Mouse (Mus musculus): Measurements from ENCODE around the gene Nmnat3.

The Nmnat3 gene

DNA sequence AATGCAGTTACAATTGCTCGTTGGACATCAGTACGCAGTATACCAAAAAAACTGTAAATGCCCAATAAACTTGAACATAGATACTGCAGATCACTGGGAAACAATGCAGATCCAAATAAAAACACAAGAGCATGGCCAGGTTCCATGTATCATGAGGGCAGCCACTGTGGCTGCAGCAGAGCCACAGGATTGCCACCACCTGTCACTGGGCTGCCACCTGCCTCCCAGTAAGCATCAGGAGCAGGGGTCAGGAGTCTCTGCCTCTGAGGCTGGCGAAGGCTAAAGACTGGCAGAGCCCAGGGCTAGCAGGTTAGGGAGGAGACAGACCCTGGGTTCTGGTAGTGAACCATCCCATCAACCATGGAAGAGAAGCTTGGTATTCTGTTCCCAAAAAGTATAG, 67.7 kb downstream of the Nmnat3 start:
- DNase-seq (ENCODE audit: low spot score), result no peak

DNA sequence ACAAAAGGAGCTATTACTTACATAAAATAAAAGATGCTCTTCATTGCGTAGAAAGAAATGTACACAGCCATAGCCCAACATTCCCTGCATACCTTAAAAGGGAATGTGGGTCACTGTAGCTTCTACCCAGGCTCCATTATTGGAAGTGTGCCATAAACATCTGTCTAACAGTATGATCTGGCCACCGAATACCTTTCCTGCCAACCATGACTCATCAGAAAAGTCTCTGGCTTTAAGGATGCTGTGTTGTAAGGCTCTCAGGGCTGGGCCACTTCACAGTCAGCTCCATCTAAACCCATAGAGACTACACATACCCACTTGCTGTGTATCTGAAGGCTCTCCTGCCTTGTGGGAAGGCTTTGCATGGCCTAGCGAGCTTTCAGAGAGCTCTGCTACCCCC, 73.8 kb downstream of the Nmnat3 start:
- no peak for DNase-seq (ENCODE audit: low spot score)

DNA sequence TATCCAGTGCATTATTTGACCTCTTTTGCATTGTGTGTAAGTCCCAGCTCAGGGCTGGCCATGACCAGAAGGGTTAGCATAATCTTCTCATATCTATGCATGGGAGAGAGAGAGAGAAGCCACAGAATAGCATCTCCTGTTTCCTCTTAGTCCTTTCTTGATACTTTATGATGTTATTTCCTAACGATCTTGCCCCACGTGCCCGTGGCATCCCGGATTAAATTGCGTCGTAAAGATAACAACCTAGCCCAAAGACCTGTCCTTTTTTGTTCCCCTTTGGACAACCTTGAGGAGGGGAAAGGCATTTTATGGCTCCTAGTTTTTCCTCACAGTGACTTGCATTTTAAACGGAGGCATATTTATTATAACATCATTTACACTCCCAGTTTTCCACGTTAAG, 78.8 kb downstream of the Nmnat3 start:
- DNase-seq (ENCODE audit: low spot score), result no peak

DNA sequence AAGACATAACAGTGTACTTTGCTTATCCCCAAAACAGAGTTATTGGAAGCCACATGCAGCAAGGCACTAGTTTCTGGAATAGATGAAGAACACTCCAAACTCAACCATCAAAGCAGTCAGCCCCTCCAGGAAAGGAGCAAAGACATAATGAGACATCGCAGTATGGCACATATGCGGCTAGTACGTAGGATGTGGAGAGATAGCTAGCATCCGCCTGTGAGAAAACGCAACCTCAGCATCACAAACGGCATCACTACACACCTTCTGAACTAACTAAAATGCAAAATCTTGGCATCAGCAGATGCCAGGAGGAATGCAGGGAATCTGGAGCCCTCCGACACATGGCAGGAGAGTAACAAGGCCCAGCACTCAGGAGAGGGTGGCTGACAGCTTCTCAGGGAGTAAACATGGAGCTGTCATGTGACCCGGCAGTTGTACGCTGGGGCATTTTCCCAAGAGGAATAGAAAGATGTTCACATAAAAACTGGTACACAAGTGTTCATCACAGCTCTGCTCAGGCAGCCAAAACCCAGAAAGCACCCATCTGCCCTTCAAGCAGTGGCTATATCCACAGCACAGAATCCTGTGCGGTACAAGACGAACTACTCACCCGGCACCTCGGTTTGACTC, 80.2 kb downstream of the Nmnat3 start:
- no peak for DNase-seq (ENCODE audit: low spot score)

DNA sequence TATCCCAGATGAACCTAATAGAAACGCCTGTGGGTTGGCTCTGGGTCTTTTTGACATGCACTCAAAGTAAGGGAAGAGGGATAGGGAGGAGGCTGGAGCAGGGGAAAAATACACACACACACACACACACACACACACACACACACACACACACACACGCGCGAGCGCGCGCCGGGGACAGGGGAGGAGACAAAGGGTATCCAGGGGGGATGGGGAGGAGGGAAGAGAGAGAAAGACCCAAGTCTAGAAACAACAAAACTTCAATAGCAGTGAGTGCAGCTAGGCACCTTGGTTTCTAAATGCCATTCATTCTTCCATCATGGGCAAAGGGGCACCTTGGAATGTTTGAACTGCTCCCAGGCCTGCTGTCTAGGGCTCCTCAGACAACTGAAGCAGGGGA, 82.5 kb downstream of the Nmnat3 start:
- no peak for DNase-seq (ENCODE audit: low spot score)

DNA sequence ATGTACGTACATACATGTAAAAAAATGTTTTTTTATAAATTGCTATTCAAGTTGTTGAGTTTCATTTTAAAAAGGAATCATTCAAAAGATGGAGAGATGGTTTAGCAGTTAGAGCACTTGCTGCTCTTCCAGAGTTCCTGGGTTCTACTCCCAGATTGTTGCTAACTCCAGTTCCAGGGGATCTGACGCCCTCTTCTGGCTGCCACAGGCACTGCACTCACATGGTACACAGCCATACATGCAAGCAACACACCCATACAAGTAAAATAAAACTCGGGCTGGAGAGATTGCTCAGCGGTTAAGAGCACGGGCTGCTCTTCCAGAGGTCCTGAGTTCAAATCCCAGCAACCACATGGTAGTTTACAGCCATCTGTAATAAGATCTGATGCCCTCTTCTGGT, 86.1 kb downstream of the Nmnat3 start:
- no peak for DNase-seq (ENCODE audit: low spot score)

DNA sequence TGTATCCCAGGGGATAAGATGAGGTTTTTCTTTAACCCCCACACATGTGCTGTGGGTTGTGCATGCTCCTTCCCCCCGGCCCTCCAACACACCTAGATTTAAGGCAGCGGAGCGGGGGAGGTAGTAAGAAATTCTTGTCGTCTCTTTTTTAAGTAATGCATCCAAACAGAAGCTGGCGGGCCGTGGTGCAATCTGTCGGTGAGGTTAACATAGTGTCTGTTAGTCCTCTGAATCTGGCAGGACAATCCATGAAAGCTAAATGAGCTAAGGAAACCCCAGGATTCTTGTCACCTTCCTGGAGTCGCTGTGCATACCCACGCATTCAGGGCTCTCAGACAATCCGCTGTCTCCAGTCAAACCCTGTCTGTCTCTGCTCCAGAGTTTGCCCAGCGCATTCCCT, 87.7 kb downstream of the Nmnat3 start:
- DNase-seq (ENCODE audit: low spot score), result no peak

DNA sequence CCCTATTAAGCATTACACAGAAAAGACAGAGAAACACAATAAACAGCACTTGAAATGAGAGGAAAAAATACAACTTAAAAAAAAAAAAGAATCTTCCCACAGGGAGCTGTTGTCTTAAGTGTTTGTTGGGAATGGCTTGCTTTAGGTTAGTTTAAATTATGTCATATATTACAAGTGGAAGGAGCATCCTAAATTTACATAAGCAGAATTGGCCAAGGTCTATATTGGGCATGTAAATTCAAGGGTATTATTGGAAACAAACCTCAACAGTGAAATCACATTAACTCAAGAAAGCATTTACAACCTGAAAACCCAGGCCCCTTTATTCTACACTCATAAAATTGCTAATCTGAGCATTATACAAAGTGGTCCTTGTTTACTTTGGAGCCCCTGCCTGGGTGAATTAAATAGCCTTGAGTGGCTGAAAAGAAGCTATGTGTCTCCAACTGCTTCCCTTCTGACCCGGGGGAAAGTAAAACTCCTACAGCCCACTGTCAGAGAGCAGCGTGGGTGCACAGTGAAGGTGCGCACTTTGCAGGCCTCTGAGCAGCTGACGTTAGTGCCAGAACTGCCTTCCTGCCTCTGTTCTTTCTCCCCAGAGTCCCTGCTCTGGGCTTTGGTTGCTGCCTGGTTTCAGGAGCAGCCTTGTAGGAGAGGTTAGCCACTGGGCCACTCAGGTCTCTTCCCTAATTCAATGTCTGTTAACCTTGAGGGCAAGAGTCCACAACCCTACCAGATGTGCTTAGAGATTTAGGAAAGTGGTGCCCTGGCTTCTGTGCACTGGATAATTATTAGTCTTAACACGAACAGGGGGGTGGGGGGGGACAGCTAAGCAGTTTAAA, 88.3 kb downstream of the Nmnat3 start:
- no peak for DNase-seq (ENCODE audit: low spot score)

DNA sequence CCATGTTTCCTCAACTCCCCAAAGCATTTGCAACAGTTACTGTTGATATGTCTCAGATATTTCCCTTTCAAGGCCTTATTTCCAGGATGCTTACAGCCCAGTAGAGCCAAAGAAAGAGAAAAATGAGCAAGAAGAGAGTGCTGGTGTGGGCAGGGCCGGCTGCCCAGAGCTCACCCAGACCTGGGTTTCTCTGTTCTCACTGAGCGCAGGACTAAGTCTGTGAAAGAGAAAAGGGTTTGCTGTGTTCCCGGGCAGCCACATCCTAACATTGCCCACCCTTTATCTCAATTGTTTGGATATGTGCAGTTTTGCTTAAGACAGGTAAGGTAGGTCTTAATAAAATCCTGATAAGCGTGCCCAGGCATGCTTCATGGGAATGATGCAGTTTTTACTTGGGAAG, 92.5 kb downstream of the Nmnat3 start:
- DNase-seq (ENCODE audit: low spot score), result no peak

DNA sequence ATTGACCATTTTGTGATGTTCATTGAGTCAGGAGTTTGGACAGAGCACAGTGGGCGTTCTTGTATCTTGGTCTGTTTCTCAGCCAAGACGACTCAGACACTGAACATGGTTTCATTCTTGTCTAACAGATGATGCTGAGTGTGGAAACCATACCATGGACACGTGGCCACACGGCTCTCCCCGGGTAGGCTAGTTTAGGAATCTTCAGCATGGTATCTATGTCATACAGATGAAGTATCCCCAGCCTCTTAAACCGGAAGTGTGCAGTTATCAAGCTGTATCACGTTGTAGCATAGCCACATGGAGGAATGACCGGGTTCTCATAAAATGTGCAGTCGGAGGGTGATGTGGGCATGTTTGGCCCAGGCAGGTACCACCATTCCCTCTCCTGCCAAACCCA, 93.4 kb downstream of the Nmnat3 start:
- DNase-seq (ENCODE audit: low spot score), result no peak

DNA sequence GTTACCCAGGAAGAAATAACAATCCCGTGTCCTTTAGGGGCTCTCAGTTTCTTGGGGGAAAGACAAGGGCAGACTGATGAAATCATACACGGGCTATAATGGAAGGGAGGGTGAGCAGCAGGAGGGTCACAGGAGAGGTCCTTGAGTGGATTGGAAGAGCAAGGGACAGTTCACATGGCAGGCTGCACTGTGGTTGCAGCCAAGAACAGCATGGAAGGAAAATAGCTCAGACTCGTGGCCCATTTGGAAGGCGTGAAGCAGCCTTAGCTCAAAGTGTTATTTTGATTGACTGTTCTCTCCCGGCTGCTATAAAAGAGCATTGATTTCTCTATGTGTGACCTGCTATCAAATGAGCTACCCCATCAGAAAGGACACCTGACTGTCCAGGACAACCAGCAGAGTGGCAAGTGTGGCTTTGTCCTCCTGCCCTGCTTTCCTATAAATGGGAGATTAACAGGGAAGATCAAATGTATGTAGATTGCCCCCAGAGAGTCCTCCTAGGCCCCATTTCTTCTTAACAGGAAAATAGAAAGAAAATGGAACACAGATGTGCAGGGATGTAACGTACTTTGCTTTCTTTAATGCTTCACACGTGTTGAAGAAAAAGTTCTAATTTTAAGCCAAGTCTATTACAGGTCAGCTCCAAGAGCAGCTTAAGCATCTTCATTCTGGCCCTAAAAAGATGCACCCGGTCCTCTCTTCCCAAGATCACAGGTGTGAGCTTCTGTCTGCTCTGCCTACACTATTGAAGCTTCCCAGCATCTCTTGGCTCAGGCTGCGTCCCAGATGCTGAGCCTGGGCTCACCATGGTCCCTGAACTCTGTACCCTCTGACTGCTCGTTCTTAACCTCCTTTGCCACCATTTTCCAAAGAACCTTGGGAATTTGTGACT, 100.8 kb downstream of the Nmnat3 start:
- DNase-seq (ENCODE audit: low spot score), result no peak

DNA sequence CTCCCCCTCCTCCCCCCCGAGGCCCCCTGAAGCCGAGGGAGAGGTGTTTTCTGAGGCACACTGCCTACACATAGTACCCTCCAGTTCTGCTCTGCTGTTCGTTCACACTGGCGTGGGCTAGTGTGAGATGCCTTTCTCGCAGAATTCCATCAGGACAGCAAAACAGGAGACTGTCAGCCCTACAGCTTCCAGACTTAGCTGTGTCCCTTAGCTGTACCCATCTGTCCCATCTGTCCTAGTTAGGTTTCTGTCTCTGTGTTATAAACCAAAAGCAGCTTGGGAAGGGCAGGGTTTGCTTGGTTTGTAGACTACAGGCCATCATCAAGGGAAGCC, 101.4 kb downstream of the Nmnat3 start:
- DNase-seq (ENCODE audit: low spot score), result no peak

DNA sequence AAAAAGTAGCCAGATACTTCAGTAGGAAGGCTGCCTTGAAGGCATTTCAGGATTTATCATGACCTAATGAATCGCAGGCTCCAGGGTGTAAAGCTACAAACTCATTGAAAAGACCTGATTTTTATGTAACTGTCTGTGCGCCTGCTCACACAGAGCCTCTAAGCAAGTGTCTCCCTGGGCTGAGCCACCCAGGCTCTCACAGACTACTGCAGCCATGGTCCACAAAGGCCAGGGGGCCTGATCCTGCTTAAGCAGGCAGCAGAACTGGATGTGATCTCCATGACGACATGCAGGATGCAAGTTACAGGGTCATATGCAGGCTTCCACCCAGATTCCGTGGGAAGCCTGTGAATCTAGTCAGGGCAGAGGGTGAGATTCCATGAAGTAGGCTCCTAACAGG, 106.3 kb downstream of the Nmnat3 start:
- DNase-seq (ENCODE audit: low spot score), result no peak

DNA sequence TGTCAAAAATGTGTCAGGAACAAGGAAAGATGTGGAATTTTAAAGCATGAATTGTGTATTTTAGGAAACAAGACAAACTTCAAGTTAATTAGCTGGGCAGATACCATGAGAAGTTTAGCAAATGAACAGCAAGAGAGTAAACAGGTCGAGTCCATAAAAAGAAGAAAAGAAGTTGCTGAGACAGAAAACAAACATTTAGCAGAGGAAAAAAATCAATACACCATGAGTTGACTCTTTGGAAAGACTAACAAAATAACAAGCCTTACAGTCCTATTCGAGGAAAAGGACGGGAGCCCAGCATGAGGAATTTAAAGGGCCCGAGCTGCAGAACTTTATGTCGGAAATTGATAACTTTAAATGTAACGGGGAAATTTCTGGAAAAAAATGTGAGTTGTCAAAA, 110.0 kb downstream of the Nmnat3 start:
- DNase-seq (ENCODE audit: low spot score), result no peak

DNA sequence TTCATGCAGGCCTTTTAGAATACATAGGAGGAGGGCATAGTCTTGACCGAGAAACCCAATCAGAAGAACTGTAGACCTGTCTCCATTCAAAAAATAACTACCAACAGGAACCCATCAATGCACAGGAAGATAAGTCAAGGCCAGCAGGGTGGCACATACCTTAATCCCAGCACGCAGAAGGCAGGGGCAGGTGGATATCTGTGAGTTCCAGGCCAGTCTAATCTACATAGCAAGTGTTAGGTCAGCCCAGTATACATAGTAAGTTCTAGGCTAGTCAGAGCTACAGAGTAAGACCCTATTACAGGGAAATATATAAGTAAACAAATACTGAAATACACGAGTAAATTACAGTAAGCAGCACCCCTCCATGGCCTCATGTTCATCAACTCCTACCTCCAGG, 110.6 kb downstream of the Nmnat3 start:
- no peak for DNase-seq (ENCODE audit: low spot score)

DNA sequence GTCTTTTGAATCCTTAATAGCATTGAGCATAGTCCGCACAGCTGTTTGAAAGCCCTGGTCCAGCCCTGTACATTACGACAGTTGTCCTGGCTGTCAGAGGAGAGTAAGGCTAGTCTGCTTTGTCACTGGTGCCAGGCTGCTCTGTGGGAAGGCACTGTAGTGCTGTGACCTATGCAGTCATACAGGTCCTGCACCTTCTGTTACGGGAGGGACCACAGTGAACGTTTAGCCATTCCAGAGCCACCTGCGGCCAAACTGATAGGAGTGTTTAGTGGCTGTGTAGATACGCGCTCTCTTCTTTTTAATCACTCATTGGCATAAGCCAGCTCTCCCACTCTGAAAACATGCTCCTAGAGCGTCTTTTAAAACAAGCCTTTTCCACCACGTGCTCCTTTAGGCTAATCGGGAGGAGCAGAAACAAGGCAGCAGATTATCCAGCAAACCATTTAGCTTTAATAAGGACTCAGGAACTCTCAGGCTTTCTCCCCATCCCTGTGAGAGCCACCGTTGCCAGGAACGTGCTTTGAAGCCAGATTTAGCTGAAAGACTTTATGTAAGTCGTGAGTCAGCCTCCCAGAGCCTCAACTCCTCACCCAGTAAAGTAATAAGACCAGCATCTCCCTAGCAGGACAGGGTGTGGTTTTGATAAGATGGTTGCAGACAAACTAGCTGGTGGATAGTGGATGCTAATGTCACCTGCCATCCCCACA, 113.1 kb downstream of the Nmnat3 start:
- no peak for DNase-seq (ENCODE audit: low spot score)

DNA sequence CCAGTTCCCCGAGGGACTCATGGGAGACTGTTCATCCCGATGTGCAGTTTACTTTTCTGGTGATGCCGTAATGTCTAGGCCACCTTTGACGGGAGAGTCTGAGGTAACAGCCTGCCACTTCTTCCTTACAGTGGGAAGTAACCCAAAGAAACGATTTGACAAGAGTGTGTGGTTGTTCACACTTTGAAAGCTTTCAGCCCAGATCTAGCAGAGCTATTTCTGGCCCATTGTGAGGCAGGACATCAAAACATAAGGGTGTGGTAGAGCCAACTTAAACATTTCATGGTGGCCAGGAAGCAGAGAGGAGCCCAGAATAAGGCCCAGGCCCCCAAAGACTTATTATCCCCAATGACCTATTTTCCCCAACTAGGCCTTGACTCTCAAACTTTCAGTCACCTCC, 114.4 kb downstream of the Nmnat3 start:
- DNase-seq (ENCODE audit: low spot score), result no peak

DNA sequence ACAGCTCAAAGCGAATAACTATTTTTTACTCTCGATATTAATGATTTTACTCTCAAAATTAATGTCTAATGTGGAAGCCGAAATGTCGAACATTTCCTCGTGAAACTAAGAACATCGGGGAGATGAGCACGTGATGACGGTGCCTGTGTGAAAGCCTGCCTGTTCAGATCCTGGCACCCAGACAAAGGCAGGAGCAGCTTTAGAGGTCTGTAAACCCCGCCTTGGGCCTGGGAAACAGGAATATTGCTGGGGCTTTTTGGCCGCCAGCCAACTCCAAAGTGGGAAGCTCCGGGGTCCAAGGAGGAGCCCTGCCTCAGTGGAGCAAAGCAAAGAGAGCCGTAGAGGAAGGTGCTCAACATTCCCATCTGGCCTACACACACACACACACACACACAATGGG, 120.5 kb downstream of the Nmnat3 start:
- DNase-seq (ENCODE audit: low spot score), result no peak

DNA sequence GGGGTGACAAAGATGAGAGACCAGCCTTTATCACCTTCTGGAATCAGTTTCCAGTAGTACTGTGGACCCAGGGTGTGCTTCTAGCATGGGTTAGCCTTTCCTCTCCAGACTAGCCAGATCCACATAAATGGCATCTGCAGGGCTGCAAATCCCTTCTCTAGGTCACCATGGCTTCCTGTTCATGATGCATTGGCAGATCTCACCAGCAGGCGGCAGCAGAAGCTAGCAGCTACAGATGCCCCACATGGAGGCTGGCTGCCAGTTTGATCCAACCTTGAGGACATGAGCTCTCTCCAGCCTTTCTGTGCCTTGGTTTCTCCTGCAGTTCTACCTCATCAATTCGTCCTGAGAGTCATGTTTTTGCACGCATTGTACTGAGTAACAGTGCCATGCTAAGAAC, 121.9 kb downstream of the Nmnat3 start:
- no peak for DNase-seq (ENCODE audit: low spot score)

DNA sequence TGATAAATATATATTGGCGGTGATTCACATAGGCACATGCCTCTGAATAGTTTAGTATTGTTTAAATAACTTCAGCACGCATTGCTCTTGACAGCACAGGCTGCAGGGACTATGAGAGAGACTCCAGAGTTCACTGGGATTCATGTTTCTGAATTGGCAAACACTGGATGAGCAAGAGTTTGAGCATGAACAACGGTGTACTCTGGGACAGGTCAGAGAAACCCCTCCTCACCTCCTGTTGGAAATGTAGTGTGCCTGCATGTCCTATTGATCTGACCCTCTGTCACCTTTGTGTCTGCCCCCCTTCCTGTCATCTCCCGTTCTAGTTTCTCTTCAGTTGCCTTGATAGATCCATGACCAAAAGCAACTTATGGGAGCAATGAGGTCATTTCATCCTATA, 128.2 kb downstream of the Nmnat3 start:
- no peak for DNase-seq (ENCODE audit: low spot score)

DNA sequence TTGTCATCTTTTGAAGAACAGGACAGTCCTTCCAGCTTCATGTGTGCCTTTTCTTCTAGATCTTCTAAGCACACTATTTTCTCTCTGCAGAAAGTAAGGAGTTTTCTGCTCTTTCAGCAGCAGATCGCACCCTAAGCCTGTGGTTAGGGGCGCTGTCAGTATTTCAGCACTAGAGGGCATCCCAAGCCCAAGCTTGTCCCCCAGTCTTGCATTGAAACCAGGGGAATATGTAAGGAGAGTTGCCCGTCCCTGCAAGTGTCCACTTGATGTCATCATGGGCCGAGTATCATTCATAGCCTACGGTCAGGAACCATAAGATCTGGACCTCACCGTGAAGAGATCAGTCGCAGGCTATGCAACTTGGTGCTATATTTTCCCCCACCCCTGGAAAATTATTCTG, 130.7 kb downstream of the Nmnat3 start:
- DNase-seq (ENCODE audit: low spot score), result no peak

DNA sequence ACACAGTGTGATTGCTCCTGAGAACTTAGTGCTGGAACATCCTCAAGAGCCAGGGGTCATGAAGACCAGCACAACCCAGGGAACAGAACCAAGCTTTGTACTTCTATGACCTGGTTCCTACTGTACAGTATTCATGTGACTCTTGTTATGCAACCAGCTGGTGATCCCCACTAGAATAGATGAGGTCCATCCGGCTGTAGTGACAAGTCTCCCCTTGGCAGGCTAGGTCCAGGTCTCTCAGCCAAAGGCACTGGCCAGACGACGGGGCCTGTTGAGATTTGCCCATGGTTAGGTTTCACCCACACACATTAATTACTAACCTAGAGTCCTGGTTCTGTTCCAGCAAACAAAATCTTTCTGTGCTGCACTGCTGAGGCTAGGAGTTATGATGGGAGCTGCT, 131.1 kb downstream of the Nmnat3 start:
- no peak for DNase-seq (ENCODE audit: low spot score)
